Mouse (Mus musculus) hindbrain, embryonic 14.5 days (tissue): ENCODE data around the gene Tmem147. TPM values are rescaled to one million over a fixed set of nuclear protein-coding genes. Genes with fewer than 3 reads are reported as not detected.
"Not testable (repeated sequence)": the region's sequence is repeated elsewhere in the genome, so short reads cannot be mapped to it uniquely, and the experiment has no call there.

Source experiments
- ATAC-seq: fragments of 200-750 bp; cut with Nextera tagmentation; 2 replicates; pipeline ENCODE4 v1.8.0; 2017; ENCODE audit warnings: moderate number of reproducible peaks, mild to moderate bottlenecking, moderate TSS enrichment, moderate library complexity; ENCODE audit not compliant: low FRiP score
- DNase-seq: peaks from one replicate; pipeline ENCODE4 v3.0.0-alpha.2; 2015; ENCODE audit warnings: low spot score
- H3K27ac ChIP-seq: fragments of 300-500 bp; sonication (generic); 2 replicates; pipeline ENCODE4 v1.5.1; 2014; ENCODE audit warnings: mild to moderate bottlenecking, moderate library complexity
- H3K27me3 ChIP-seq: fragments of 300-500 bp; sonication (generic); 2 replicates; pipeline ENCODE4 v1.6.1; 2014; ENCODE audit warnings: mild to moderate bottlenecking, low read length, mixed read lengths; ENCODE audit not compliant: control insufficient read depth, insufficient read depth
- H3K36me3 ChIP-seq: fragments of 300-500 bp; sonication (generic); replicated peaks from 2 replicates; pipeline ENCODE4 v1.6.1; 2014; ENCODE audit not compliant: control insufficient read depth, insufficient read depth
- H3K4me1 ChIP-seq: fragments of 300-500 bp; sonication (generic); replicated peaks from 2 replicates; pipeline ENCODE4 v1.6.1; 2014; ENCODE audit warnings: antibody characterized with exemption, low read length, mixed read lengths; ENCODE audit not compliant: control insufficient read depth, insufficient read depth
- H3K4me2 ChIP-seq: fragments of 300-500 bp; sonication (generic); replicated peaks from 2 replicates; pipeline ENCODE4 v1.6.1; 2014; ENCODE audit warnings: mild to moderate bottlenecking, moderate library complexity
- H3K4me3 ChIP-seq: fragments of 300-500 bp; sonication (generic); replicated peaks from 2 replicates; pipeline ENCODE4 v1.5.1; 2014; ENCODE audit warnings: mild to moderate bottlenecking, low read length
- H3K9ac ChIP-seq: fragments of 300-500 bp; sonication (generic); 2 replicates; pipeline ENCODE4 v1.6.1; 2014
- H3K9me3 ChIP-seq: fragments of 300-500 bp; sonication (generic); 2 replicates; pipeline ENCODE4 v1.6.1; 2016; ENCODE audit warnings: low read length; ENCODE audit not compliant: control insufficient read depth
- WGBS: fragments of 180-500 bp; shearing (Covaris S2); extraction: QIAGEN DNeasy Blood & Tissue Kit; methylation state at CpG from one replicate; pipeline ENCODE4 v1.1.7; 2014; 5-methylcytosine and 5-hydroxymethylcytosine counted together
- polyA plus RNA-seq: library from polyadenylated mRNA; unstranded; fragments of >200 nt; fragmentation: Nextera tagmentation; extraction: Ambion mirVana; gene quantifications from 2 replicates; pipeline ENCODE4 v1.2.1, GENCODE M21; 2014

The Tmem147 gene
- polyA plus RNA-seq, 1 experiment from 2014 or later, result 319 TPM

- Histone ChIP-seq H3K9ac (peak overlapping the region; percentile 88), H3K4me3 (peak overlapping the region; percentile 78), H3K36me3 (peaks cover 37% of the 10 kb centered on the region), H3K4me1 (peaks cover 26% of the 10 kb centered on the region), H3K27ac (peak overlapping the region; percentile 91), H3K4me2 (peak overlapping the region; percentile 65)
- WGBS, result 16% methylated on average over 10 of the region's 22 CpGs
- not testable (repeated sequence) for ATAC-seq, H3K9me3 ChIP-seq, H3K27me3 ChIP-seq
- DNase-seq, result peak; percentile 44
Measured at GRCm38 (mm10) chr7:30730064-30730722, 853 bp upstream of the Tmem147 start.

- Histone ChIP-seq H3K4me1 (peaks cover 26% of the 10 kb centered on the region), H3K9ac (peak overlapping the region; percentile 88), H3K27me3 (no peaks in the 10 kb centered on the region), H3K9me3 (no peaks in the 10 kb centered on the region), H3K36me3 (peaks cover 25% of the 10 kb centered on the region), H3K4me2 (peak overlapping the region; percentile 65), H3K27ac (peak overlapping the region; percentile 91), H3K4me3 (peak overlapping the region; percentile 78)
- DNase-seq, result no peak
- peak; percentile 38 for ATAC-seq
- WGBS, result 8% methylated on average over 26 of the region's 26 CpGs
Measured at GRCm38 (mm10) chr7:30728739-30729395, 473 bp downstream of the Tmem147 start.

- 89% methylated on average over 6 of the region's 6 CpGs for WGBS
- peak overlapping the region; percentile 88 for H3K9ac ChIP-seq
- ATAC-seq, result no peak
Measured at GRCm38 (mm10) chr7:30728214-30728613, 1.1 kb downstream of the Tmem147 start.

GRCm38 (mm10) chr7:30723274-30723953 lies 5.9 kb downstream of the Tmem147 start:
- WGBS, result 70% methylated on average over 6 of the region's 6 CpGs
- H3K9ac ChIP-seq, result no peak overlapping the region
- no peak for ATAC-seq
- no peak overlapping the region for H3K4me3 ChIP-seq
- no peak overlapping the region for H3K27ac ChIP-seq
- H3K4me2 ChIP-seq, result no peak overlapping the region
- DNase-seq, result no peak
- H3K36me3 ChIP-seq, result peaks cover 9% of the 10 kb centered on the region
- H3K4me1 ChIP-seq, result peaks cover 6% of the 10 kb centered on the region
- H3K9me3 ChIP-seq, result no peaks in the 10 kb centered on the region
- H3K27me3 ChIP-seq, result no peaks in the 10 kb centered on the region

More at GRCm38 (mm10) chr7:30728214-30728613, 1.1 kb downstream of the Tmem147 start:
- no peak overlapping the region for H3K27ac ChIP-seq
- H3K4me1 ChIP-seq, result peaks cover 26% of the 10 kb centered on the region
- no peaks in the 10 kb centered on the region for H3K9me3 ChIP-seq
- H3K36me3 ChIP-seq, result peaks cover 18% of the 10 kb centered on the region
- no peak for DNase-seq
- peak overlapping the region; percentile 78 for H3K4me3 ChIP-seq
- no peaks in the 10 kb centered on the region for H3K27me3 ChIP-seq
- peak overlapping the region; percentile 65 for H3K4me2 ChIP-seq

GRCm38 (mm10) chr7:30721286-30721685 lies 8.1 kb downstream of the Tmem147 start:
- 52% methylated on average over 7 of the region's 7 CpGs for WGBS
- Histone ChIP-seq H3K27ac (no peak overlapping the region), H3K27me3 (peaks cover 12% of the 10 kb centered on the region; the same call in 1 of the 2 replicates), H3K36me3 (no peaks in the 10 kb centered on the region), H3K4me2 (no peak overlapping the region), H3K9me3 (no peaks in the 10 kb centered on the region), H3K9ac (no peak overlapping the region), H3K4me1 (0 out of 2 replicates have a peak, but pooled peaks cover 4% of the 10 kb centered on the region), H3K4me3 (no peak overlapping the region)
- no peak for DNase-seq
- no peak for ATAC-seq

GRCm38 (mm10) chr7:30719669-30720068 lies 9.7 kb downstream of the Tmem147 start:
- H3K36me3 ChIP-seq, result no peaks in the 10 kb centered on the region
- no peak overlapping the region for H3K4me3 ChIP-seq
- no peak for ATAC-seq
- no peak overlapping the region for H3K9ac ChIP-seq
- 0 out of 2 replicates have a peak, but pooled peaks cover 4% of the 10 kb centered on the region for H3K4me1 ChIP-seq
- peaks cover 13% of the 10 kb centered on the region; the same call in 1 of the 2 replicates for H3K27me3 ChIP-seq
- 90% methylated on average over 5 of the region's 5 CpGs for WGBS
- DNase-seq, result no peak
- H3K9me3 ChIP-seq, result no peaks in the 10 kb centered on the region
- H3K4me2 ChIP-seq, result no peak overlapping the region
- no peak overlapping the region for H3K27ac ChIP-seq

GRCm38 (mm10) chr7:30717716-30718046 lies 11.7 kb downstream of the Tmem147 start:
- 11% methylated on average over 14 of the region's 14 CpGs for WGBS
- ATAC-seq, result peak; percentile 58; the same call in 1 of the 2 replicates
- no peaks in the 10 kb centered on the region for H3K36me3 ChIP-seq
- no peaks in the 10 kb centered on the region for H3K9me3 ChIP-seq
- H3K27me3 ChIP-seq, result peaks cover 13% of the 10 kb centered on the region; the same call in 1 of the 2 replicates
- 0 out of 2 replicates have a peak, but pooled peaks cover 4% of the 10 kb centered on the region for H3K4me1 ChIP-seq
- no peak for DNase-seq
- peak overlapping the region; percentile 47 for H3K4me2 ChIP-seq
- no peak overlapping the region for H3K27ac ChIP-seq
- peak overlapping the region; percentile 9 for H3K9ac ChIP-seq
- peak overlapping the region; percentile 21 for H3K4me3 ChIP-seq

GRCm38 (mm10) chr7:30717006-30717715 lies 12.2 kb downstream of the Tmem147 start:
- Histone ChIP-seq H3K9ac (peak overlapping the region; percentile 9), H3K4me3 (peak overlapping the region; percentile 21), H3K36me3 (no peaks in the 10 kb centered on the region), H3K9me3 (no peaks in the 10 kb centered on the region), H3K4me2 (peak overlapping the region; percentile 47), H3K27me3 (peaks cover 13% of the 10 kb centered on the region; the same call in 1 of the 2 replicates), H3K4me1 (0 out of 2 replicates have a peak, but pooled peaks cover 4% of the 10 kb centered on the region), H3K27ac (no peak overlapping the region)
- DNase-seq (peak; percentile 64), ATAC-seq (peak; percentile 93)
- WGBS, result 4% methylated on average over 43 of the region's 43 CpGs
